20 mouse cellular contexts compared by ENCODE assay signal in the genomic region with DNA sequence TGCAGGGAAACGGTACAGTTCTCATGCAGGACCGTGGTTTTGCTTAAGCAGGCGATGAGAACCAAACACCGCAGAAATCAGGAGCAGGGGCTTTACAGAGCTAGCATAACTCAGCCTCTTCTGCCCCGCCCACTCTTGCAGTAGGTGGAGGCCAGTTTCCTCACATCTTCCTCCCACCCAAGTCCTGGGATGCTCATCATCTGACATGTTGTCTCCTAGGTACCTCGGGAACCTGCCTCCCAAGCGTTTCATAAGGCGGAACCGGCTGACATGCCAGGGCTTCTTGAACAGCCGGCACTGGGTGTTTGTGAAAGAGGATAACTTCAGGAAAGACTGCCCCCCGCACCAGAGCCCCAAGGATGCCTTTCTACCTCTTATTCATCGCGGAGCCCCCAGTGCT. TPM values are rescaled to one million over a fixed set of nuclear protein-coding genes. Genes with fewer than 3 reads are reported as not detected.
"Had no signal": no experiment of that assay in that cellular context is flagged by ENCODE, and none has a peak within 500 bp of the region (broad histone marks: within the 10 kb centered on the region; RNA-seq: fewer than 3 reads in every experiment).

No protein-coding gene starts in this region.

- H3K4me1 ChIP-seq: intestine, embryonic 15.5 days; neural tube, embryonic 13.5 days had no signal

- H3K4me2 ChIP-seq: intestine, embryonic 15.5 days; limb, embryonic 13.5 days; neural tube, embryonic 13.5 days had no signal

- H3K27me3 ChIP-seq: intestine, embryonic 15.5 days; limb, embryonic 13.5 days; neural tube, embryonic 13.5 days had no signal

- H3K9ac ChIP-seq: intestine, embryonic 15.5 days; limb, embryonic 13.5 days; liver, embryonic 14.5 days; neural tube, embryonic 13.5 days had no signal

- DNase-seq: kidney, adult 18-20 months; kidney, postnatal 10 days; kidney, postnatal 4 days; lung, adult 18-20 months; lung, postnatal 36 days; midbrain, embryonic 14.5 days; retina, postnatal 1 day; right cerebral cortex, postnatal 4 days; spleen, adult 18-20 months; thymus, postnatal 36 days had no signal

- H3K4me3 ChIP-seq: intestine, embryonic 15.5 days; layer of hippocampus, adult 2 months; left cerebral cortex, adult 2 months; limb, embryonic 13.5 days; neural tube, embryonic 13.5 days had no signal

- ATAC-seq: intestine, embryonic 15.5 days had no signal

- H3K27ac ChIP-seq: intestine, embryonic 15.5 days; layer of hippocampus, adult 2 months; left cerebral cortex, adult 2 months; limb, embryonic 13.5 days; liver, embryonic 14.5 days; neural tube, embryonic 13.5 days had no signal

- H3K36me3 ChIP-seq: intestine, embryonic 15.5 days; limb, embryonic 13.5 days; neural tube, embryonic 13.5 days had no signal

- H3K9me3 ChIP-seq: intestine, embryonic 15.5 days; limb, embryonic 13.5 days; neural tube, embryonic 13.5 days had no signal

RNA-seq across cellular contexts. Expression of gene Fam47e, which starts 7.1 kb away (rescaled TPM):
- total RNA-seq: left cerebral cortex, adult 2 months; megakaryocyte progenitor cell, adult 5-6 weeks; monocyte, adult 5-6 weeks had no signal
- polyA plus RNA-seq: intestine, embryonic 15.5 days; kidney, embryonic 14.5 days; limb, embryonic 13.5 days; stomach, embryonic 14.5 days had no signal
